Mouse (Mus musculus): ENCODE data around the gene Cylc1. TPM values are rescaled to one million over a fixed set of nuclear protein-coding genes. Genes with fewer than 3 reads are reported as not detected.

Cylc1 gene
- polyA plus RNA-seq (2017; shearing (Covaris generic)), result not detected

DNA sequence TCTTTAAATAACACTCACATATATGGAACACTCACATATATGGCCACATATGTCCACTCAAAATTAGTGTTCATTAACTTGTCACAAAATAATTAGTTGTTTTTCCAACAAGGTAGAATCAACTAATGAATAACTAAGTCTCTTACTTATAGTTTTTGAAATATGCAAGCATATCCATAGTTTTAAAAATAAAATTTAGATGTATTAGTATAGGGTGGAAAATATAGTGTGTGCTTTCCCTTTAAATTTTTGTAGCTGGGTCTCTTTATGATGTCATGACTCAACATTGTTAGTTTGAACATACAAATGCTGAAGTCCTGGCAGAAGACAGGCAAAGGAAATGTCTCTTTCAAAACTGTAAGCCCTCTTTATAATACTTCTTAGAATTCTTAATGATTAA lies at the start of gene Cylc1:
Gene Cylc1, plus strand, starts transcription at position 301 of the 400 bp plus-strand sequence.
- no peak for ATAC-seq

GRCm38 (mm10) chrX:111078680-111079079 lies 31.5 kb upstream of the Cylc1 start:
- ATAC-seq, result no peak

GRCm38 (mm10) chrX:111168040-111168439 lies 57.8 kb downstream of the Cylc1 start, which contains the start of gene Gm10112:
Gene Gm10112, plus strand, starts transcription at chrX:111168340.
- ATAC-seq, result no peak

Other genes with a start within 250 kb of the Cylc1 start
- not detected for gene Gm10112, start 57.9 kb downstream of the Cylc1 start, polyA plus RNA-seq (2017; shearing (Covaris generic))

Measured in activated CD4-positive, CD25-positive, alpha-beta regulatory T cell, adult 4 months (primary cell).